Mouse (Mus musculus) gastrocnemius, adult 18-20 months (tissue): ENCODE measurements at regions not wholly inside any gene's neighbourhood (a gene's known extent, or its start where the extent isn't known, plus 50 kb on each side); places are given as distances from the start of the nearest gene placed in this dataset.

Experiments used
- DNase-seq: peaks from one replicate; pipeline ENCODE4 v3.0.0; 2021; ENCODE audit warnings: low spot score

GRCm38 (mm10) chr19:14892390-14892758 lies 294.5 kb upstream of the Tle4 start:
- DNase-seq: no peak

- DNase-seq: no peak
These were observed 294.0 kb upstream of the Tle4 start for GRCm38 (mm10) chr19:14891689-14892389.

- DNase-seq: no peak
These were observed 293.2 kb upstream of the Tle4 start for GRCm38 (mm10) chr19:14891090-14891428.

GRCm38 (mm10) chr19:14890241-14891089 lies 292.6 kb upstream of the Tle4 start:
- DNase-seq: no peak

GRCm38 (mm10) chr19:14889794-14890193 lies 291.9 kb upstream of the Tle4 start:
- DNase-seq: no peak

GRCm38 (mm10) chr19:14883707-14884421 lies 286.0 kb upstream of the Tle4 start:
- no peak for DNase-seq

DNA sequence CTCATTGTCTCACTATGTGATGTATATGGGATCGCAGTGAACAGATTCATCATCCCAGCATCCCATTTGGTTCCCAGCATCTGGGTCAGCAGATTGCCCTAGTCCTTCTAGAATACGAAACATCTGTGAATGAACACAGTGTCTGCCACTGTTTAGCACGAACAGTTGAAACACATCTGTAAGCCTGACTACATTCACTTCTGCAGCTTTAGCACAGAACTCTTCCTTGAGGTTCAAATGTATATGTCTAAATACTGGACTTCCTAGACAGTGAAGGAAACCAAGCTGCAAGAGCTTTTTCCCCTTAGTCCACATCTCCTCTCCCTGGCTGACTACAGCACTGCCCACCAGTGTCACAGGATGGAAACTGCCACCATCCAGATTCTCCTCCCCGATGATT lies 283.0 kb upstream of the Tle4 start:
- no peak for DNase-seq

DNA sequence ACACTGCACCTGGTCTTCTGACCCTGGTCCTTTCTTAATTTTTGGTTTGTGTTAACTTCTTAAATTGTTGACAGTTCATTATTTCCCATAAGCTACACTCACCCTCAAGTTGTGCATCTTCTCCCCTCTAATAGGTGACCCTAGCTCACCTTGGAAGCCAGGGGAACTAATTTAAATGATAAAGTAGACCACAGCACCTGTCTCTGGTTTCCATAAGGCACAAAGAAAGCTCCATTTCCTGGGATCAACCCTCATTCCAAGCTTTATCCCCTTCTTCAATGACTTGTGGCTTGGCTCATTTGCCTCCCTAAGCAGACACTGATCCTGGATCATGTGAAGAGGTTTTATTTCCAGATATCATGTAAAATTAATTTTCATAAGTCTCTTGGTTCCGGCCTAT lies 276.1 kb upstream of the Tle4 start:
- no peak for DNase-seq

- DNase-seq: no peak
These were observed 273.5 kb upstream of the Tle4 start for GRCm38 (mm10) chr19:14871178-14871867.

GRCm38 (mm10) chr19:14862654-14863468 lies 265.0 kb upstream of the Tle4 start:
- DNase-seq: no peak

- DNase-seq: no peak
These were observed 257.2 kb upstream of the Tle4 start for GRCm38 (mm10) chr19:14855036-14855435.

DNA sequence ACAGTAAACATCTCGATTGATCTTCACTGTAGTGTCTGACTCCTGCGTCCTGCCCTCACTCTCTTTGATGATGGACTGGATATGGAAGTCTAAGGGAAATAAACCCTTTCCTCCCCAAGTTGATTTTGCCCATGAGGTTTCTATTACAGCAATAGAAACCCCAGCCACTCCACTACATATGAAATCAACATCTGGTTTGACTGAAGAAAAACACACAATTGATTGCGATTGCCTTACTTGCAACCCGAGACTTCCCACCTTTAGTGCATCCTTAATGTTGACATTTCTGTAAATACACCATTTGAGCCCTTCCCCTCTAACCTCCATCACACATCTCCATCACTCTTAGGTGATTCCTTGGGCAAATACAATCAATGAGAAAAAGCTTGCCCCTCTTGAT lies 255.6 kb upstream of the Tle4 start:
- no peak for DNase-seq

- DNase-seq: no peak
These were observed 251.7 kb upstream of the Tle4 start for GRCm38 (mm10) chr19:14849561-14849960.

- no peak for DNase-seq
These were observed 249.3 kb upstream of the Tle4 start for GRCm38 (mm10) chr19:14847120-14847519.

- no peak for DNase-seq
These were observed 237.8 kb upstream of the Tle4 start for GRCm38 (mm10) chr19:14835629-14836028.

DNA sequence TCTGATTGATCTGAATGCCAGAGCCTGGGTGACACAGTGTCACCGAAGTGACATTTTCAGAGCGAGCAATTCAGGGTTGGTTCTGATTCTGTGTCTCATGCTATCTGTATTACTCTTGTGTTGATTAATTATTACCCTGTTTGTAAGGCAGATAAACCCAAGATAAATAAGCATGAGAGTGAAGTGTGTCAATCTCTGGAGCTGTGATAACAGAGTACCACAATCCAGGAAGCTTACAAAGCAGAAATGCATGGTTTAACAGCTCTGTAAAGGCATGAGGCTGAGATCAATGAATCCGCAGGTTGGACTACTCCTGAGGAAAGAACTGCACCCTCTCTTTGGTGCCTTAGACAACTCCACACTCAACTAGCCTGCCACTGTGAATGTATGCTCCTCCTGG lies 218.5 kb upstream of the Tle4 start:
- DNase-seq: no peak

DNA sequence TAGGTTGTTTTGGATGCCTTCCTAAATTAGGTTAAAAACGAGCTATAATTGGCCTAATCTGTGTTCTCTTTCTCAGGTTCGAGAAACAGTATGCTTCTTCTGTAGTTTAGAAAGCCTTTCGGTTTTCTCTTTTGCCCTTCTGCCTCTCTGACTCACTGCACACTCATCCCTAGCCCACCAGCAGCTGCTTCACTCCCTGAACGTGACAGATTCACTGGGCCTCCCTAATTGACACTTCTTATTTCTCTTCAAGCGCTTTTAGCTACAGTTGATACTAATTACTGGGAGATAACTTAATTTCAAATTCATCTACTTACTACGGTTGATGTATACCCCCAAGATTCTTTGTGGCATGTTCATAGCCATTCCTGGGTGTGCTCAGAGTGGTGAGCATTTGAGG lies 208.9 kb upstream of the Tle4 start:
- DNase-seq: no peak

GRCm38 (mm10) chr19:14802909-14803650 lies 205.2 kb upstream of the Tle4 start:
- DNase-seq: no peak

- no peak for DNase-seq
These were observed 203.8 kb upstream of the Tle4 start for GRCm38 (mm10) chr19:14801669-14802068.

GRCm38 (mm10) chr19:14799002-14799401 lies 201.2 kb upstream of the Tle4 start:
- DNase-seq: no peak
